Mouse (Mus musculus) frontal cortex, postnatal 10 days (tissue): Measurements from ENCODE around the gene Entpd4b.
"Not testable (repeated sequence)": the region's sequence is repeated elsewhere in the genome, so short reads cannot be mapped to it uniquely, and the experiment has no call there.

Source experiments
- DNase-seq, 2 experiments: peaks; one replicate each; pipeline ENCODE4 v3.0.0; 2022; ENCODE audit warnings: low spot score in 2 of 2, mixed read lengths in 1 of 2

Gene Entpd4b

DNA sequence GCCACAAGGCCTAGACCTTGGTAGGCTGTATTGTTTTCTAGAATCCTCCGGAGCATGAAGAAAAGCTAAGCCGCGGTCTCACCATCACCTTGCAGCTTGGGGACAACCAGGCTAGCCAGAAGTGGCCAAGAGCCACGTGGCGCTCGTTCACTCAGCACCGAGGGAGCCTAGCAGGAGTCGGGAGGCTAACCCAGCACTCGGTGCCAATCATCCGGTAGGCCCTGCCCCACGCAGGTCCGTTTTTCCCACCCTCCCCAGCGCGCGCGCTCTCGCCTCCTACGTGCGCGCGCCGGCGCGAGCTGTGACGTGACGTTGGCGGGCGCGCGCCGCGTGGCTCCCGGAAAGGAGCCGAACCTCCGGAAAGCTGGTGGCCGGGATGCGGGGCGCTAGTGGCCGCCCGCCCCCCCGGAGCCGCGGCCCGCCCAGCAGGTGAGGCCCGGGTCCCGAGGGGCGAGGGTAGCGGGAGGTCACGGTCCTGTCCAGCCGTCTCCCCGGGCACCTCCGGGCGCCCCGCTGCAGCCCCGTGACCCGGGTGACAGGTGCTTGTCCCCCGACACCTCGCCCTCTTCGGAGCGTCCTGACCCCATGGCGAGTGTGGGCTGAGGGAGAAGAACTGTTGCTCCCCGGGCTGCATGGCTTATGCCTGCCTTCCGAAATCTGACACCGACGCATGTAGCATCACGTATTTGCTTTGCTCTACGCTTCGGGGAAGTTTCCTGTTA lies at the start of gene Entpd4b:
Gene Entpd4b (plus strand): TSS at position 315 of the 722 bp plus-strand sequence.
- not testable (repeated sequence) for DNase-seq

DNA sequence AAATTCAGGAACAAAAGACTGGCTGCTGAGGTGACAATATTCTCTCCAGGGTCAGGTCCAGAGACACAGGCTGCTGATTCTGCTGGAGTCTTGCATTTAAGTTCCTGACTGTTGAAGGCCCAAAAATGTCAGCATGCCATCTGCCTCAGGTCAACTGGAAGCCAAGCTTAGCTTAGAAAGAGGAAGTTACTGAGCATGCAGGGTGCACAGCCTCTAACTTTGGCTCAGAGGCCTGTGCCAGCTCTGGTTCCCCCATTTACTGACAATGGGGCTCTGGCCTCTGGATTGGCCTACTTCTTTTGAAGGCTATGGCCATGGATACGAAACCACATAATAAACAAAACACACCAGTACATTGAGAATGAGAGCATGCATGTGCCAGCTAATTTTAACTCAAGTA lies 48.2 kb upstream of the Entpd4b start:
- DNase-seq: not testable (repeated sequence)

DNA sequence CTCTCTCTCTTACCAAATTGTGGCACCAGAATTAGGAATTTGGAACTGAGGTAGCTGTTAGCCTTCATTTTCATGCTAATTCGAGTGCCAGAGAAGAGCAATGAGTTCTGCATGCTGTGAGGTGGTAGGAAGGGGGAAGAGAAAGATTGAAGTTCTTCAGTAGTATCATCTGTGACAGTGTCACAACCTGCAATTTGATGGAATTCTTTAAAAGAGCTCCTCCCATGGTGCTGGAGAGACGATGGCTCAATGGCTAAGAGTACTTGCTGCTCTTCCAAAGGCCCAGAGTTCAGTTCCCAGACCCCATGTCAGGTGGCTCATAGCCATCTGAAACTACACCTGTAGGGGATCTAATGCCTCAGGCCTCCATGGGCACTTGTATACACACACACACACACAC lies 42.8 kb upstream of the Entpd4b start, which contains the start of gene Gm27179:
Gene Gm27179 (minus strand): TSS at position 101 of the 400 bp plus-strand sequence.
- DNase-seq: not testable (repeated sequence)

DNA sequence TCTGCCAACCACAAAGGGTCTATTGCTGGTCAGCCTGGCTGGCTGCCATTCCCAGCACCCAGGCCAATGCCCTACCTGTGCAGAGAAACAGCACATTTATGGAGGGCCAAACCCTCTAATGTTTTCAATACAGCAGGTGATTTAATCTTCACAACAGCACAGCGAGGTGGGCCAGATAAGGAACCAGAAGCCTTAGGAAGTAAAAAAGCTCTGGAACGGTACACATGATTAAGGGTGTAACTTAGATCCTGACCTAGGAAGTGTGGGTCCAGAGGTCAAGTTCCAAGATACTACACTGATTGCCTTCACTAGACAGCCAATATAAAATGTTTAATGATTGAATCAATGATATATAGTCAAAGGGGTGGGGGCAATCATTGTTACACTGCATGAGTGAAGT lies 34.4 kb upstream of the Entpd4b start:
- DNase-seq: not testable (repeated sequence)

DNA sequence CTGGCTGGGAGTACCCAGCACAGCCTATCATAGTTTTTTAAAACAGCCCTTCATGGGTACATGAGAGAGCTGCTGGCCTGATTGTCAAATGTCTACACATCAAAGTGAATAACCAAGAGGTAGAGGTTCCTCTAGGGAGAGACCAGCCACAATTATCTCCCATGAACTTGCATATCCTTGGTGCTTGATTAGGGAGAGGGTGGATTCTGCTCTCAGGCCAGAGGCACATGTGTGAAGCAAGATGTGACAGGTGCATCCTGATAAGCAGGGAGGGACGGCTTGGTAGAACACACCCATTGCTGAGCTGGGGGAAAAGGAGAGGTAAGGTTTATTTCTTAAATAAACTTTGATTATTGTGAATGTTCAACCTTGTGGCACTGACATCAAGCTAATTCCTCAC lies 32.2 kb upstream of the Entpd4b start:
- DNase-seq: not testable (repeated sequence)

DNA sequence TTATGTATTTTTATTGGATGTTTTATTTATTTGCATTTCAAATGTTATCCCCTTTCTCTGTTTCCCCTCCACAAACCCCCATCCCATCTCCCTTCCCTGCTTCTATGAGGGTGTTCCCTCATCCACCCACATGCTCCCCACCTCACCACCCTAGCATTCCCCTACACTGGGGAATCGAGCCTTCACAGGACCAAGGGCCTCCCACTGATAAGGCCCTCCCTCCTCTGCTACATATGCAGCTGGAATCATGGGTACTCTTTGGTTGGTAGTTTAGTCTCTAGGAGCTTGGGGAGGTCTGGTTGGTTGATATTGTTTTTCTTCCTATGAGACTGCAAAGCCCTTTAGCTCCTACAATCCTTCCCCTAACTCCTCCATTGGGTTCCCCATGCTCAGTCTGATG lies 29.0 kb upstream of the Entpd4b start:
- not testable (repeated sequence) for DNase-seq

DNA sequence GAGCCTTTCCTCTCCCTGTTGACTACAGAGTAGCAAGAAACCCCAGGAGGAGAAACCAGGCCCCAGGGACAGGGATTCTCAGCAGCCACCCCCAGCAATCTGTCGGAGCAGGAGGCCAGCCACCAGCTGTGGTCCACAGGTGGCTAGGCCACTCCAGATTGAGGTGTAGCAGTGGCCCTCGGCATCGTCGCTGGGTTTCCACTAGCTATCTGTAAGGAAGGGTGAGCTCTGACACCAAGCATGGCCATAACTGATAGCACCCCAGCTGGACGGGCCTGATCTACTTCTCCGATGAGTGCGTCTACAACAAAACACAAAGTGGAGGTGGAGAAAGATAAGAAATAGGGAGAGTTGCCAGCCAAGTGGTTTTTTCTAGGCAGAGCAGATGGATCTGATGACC lies 18.7 kb upstream of the Entpd4b start:
- not testable (repeated sequence) for DNase-seq

DNA sequence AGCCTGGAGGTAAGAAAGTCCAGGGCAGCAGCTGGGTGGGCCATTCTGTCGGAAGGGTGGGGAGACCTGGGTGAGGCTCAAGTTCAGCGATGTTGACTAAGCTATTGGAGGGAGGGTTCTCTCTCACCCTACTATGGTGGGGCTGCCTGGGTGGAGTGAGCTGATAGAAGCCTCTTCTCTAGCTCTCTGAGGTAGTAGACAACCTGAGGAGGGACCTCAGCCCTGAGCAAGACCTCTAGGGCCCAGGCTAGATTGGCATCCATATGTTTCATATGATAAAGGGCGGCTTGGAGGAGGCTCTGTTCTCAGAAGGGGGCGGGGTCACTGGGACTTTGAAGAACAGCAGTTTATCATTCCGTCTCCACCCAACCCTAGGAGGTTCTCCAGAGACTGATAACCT lies 15.1 kb upstream of the Entpd4b start:
- not testable (repeated sequence) for DNase-seq

DNA sequence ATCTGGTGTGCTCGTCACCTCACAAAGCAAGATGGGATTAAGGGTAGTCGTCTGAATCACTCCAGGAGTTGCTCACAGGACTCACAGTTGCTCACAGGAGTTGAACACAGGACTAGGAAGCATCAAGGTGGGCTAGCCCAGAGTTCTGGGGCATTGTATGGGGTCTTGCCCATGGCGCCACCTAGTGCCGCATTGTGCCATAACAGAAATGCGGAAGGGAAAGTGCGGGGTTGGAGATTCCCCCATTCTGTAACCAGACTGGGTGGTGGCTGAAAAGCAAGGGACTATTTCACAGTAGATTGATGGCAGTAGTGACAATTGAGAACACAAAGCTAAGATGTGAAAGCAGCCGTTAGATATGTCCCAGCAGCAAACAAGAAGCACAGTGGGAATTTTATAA lies 12.5 kb upstream of the Entpd4b start:
- not testable (repeated sequence) for DNase-seq

DNA sequence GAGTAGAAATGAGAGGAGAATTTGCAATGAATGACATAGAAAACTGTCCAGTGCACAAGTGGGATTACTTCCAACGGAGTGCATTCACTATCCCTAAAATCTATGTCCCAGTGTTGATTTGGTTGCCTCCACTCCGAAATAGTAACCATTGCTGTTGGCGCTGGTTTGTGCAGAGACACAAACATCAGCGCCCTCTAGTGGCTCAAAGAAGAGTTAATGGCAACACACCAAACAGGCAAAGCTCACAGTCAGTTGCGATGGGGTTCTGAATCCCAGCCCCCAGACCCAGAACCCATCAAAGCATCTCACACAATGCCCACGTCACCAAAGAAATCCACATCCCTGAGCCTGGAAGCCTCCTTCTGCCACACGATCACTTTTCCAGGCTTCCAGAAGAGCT lies 11.2 kb upstream of the Entpd4b start:
- DNase-seq: not testable (repeated sequence)

DNA sequence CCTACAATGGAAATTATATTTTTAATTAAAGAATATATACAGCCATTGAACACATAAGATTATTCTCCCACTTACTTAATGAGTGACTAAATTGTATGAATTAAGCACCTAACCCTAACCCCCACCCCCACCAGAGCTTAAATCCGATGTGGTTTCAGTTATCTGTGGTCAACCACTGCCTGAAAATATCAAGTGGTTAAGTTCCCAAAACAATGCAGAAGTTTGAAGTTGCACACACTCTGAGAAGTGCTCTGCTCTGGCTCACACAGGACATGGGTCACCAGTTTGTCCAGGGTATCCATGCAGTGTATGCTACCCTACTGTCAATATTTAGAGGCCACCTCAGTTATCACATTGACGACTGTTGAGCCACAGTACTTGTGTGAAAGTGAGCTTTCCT lies 10.2 kb upstream of the Entpd4b start:
- DNase-seq: not testable (repeated sequence)

DNA sequence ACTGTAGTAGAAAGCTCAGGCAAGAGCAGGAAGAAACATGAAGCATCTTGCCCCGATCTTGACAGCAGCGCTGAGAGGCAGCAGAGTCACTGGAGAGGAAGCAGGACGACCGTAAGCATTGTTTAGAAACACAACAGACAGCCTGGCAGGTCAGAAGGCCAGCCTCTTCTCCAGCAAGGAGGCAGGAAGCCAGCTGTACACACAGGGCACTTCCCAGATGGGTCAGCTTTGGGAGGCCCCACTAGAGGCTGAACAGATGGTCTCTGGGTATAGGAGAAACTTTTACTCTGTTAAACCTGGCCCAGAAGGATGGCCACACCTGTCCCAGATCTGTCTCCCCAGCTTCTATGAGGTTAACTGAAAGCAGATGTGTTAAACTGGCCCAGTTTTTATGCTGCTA lies 7.9 kb upstream of the Entpd4b start:
- not testable (repeated sequence) for DNase-seq

DNA sequence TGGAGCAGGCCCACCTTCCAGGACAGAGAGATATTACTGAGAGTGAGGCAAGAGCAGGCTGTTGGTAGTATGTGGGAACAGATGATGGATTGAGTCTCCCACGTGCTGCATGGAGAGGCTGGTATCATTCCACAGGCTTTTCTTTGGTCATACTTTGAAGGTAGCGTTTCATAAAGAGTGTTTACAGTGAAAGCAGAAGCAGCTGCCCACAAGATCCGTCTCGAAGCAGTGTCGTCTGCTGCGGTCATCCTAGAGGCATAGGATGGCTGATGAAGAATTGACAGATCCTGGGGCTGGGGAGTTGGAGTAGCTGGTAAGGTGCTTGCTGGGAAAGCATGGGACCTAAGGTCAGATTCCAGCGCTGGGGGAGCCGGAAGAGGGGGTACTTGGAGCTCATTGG lies 1.6 kb downstream of the Entpd4b start:
- DNase-seq: not testable (repeated sequence)

DNA sequence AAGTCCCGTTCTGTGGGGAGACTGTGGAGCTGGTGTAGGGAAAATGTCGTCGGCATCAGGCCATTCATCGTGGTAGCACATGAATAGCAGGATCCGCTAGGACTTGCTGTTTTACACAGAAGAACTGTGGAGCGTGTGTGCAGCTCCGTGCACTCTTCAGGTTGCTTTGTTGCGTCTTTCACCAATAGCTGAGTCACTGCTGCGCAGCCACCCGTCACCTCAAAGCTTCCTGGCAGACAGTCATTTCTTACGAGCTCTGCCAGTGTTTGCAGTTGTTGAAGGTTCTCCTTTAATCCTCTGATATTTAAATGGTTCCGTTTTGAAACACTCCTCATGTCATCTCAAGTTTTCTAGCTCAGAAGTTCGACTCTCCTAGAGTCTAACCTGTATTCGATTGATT lies 2.3 kb downstream of the Entpd4b start:
- not testable (repeated sequence) for DNase-seq
